ENCODE assay signal across 23 mouse cellular contexts in genomic region chr10:97028776-97029175, GRCm38 (mm10).
DNase-seq lines count a peak whose midpoint lies in the region; ATAC-seq and TF ChIP-seq lines count a peak whose summit lies in the region.
"Had no signal": no experiment of that assay in that cellular context is flagged by ENCODE, and none has a peak within 500 bp of the region (broad histone marks: within the 10 kb centered on the region; RNA-seq: fewer than 3 reads in every experiment).

No protein-coding gene starts in this region.

- no peaks in the 10 kb centered on the region for H3K4me1 ChIP-seq in hindbrain, postnatal 0 days (ENCODE audit: insufficient read depth, low read length)
- H3K4me1 ChIP-seq in hindbrain, embryonic 10.5 days (replicated peaks): no peaks in the 10 kb centered on the region
- no peaks in the 10 kb centered on the region for H3K4me1 ChIP-seq in midbrain, embryonic 14.5 days (ENCODE audit: control insufficient read depth, insufficient read depth, low read length)
- no peaks in the 10 kb centered on the region for H3K4me1 ChIP-seq in midbrain, embryonic 13.5 days (replicated peaks)
- H3K4me1 ChIP-seq: embryonic facial prominence, embryonic 12.5 days; embryonic facial prominence, embryonic 15.5 days; forebrain, embryonic 12.5 days; heart, embryonic 12.5 days; heart, embryonic 15.5 days had no signal

- no peaks in the 10 kb centered on the region for H3K27me3 ChIP-seq in hindbrain, postnatal 0 days (ENCODE audit: insufficient read depth, low read length)
- no peaks in the 10 kb centered on the region for H3K27me3 ChIP-seq in hindbrain, embryonic 10.5 days (ENCODE audit: insufficient read depth, poor library complexity, severe bottlenecking)
- no peaks in the 10 kb centered on the region for H3K27me3 ChIP-seq in midbrain, embryonic 14.5 days (ENCODE audit: control insufficient read depth, insufficient read depth, low read length)
- no peaks in the 10 kb centered on the region for H3K27me3 ChIP-seq in midbrain, embryonic 13.5 days
- H3K27me3 ChIP-seq: embryonic facial prominence, embryonic 12.5 days; embryonic facial prominence, embryonic 15.5 days; forebrain, embryonic 12.5 days; heart, embryonic 12.5 days; heart, embryonic 15.5 days; Patski had no signal

- no peak overlapping the region for H3K9ac ChIP-seq in hindbrain, postnatal 0 days (replicated peaks; ENCODE audit: low read length)
- no peak overlapping the region for H3K9ac ChIP-seq in midbrain, embryonic 14.5 days (replicated peaks; ENCODE audit: low read length)
- H3K9ac ChIP-seq in midbrain, embryonic 13.5 days (replicated peaks): no peak overlapping the region
- H3K9ac ChIP-seq: embryonic facial prominence, embryonic 12.5 days; embryonic facial prominence, embryonic 15.5 days; forebrain, embryonic 12.5 days; heart, embryonic 12.5 days; heart, embryonic 15.5 days; hindbrain, embryonic 14.5 days had no signal

- TF ChIP-seq CTCF in hindbrain, postnatal 0 days (IDR thresholded peaks at IDR 0.05; ENCODE audit: low read depth): no peak

- no peak for ATAC-seq in hindbrain, postnatal 0 days
- ATAC-seq in midbrain, embryonic 14.5 days (ENCODE audit: low FRiP score, low TSS enrichment): no peak
- ATAC-seq in midbrain, embryonic 13.5 days: no peak
- ATAC-seq: Patski had no signal

- H3K27ac ChIP-seq in hindbrain, postnatal 0 days: no peak overlapping the region
- H3K27ac ChIP-seq in hindbrain, embryonic 10.5 days: no peak overlapping the region
- H3K27ac ChIP-seq in midbrain, embryonic 14.5 days (replicated peaks; ENCODE audit: low read depth, low read length): no peak overlapping the region
- H3K27ac ChIP-seq in midbrain, embryonic 13.5 days: no peak overlapping the region
- H3K27ac ChIP-seq: embryonic facial prominence, embryonic 12.5 days; embryonic facial prominence, embryonic 15.5 days; forebrain, embryonic 12.5 days; heart, embryonic 15.5 days; hindbrain, embryonic 14.5 days had no signal

- WGBS in hindbrain, postnatal 0 days: 49% methylated on average over 5 of the region's 5 CpGs
- WGBS in hindbrain, embryonic 10.5 days: 91% methylated on average over 5 of the region's 5 CpGs
- 84% methylated on average over 5 of the region's 5 CpGs for WGBS in midbrain, embryonic 14.5 days
- WGBS in midbrain, embryonic 13.5 days: 90% methylated on average over 5 of the region's 5 CpGs

- H3K36me3 ChIP-seq in hindbrain, postnatal 0 days (ENCODE audit: insufficient read depth, low read length): no peaks in the 10 kb centered on the region
- no peaks in the 10 kb centered on the region for H3K36me3 ChIP-seq in hindbrain, embryonic 10.5 days
- no peaks in the 10 kb centered on the region for H3K36me3 ChIP-seq in midbrain, embryonic 14.5 days (ENCODE audit: control insufficient read depth, insufficient read depth, low read length)
- no peaks in the 10 kb centered on the region for H3K36me3 ChIP-seq in midbrain, embryonic 13.5 days
- H3K36me3 ChIP-seq: embryonic facial prominence, embryonic 12.5 days; embryonic facial prominence, embryonic 15.5 days; forebrain, embryonic 12.5 days; heart, embryonic 12.5 days; heart, embryonic 15.5 days had no signal

- no peak overlapping the region for H3K4me3 ChIP-seq in hindbrain, postnatal 0 days (ENCODE audit: low read length)
- no peak overlapping the region for H3K4me3 ChIP-seq in hindbrain, embryonic 10.5 days
- H3K4me3 ChIP-seq in midbrain, embryonic 14.5 days (replicated peaks; ENCODE audit: low read depth, low read length): no peak overlapping the region
- no peak overlapping the region for H3K4me3 ChIP-seq in midbrain, embryonic 13.5 days (replicated peaks)
- H3K4me3 ChIP-seq: embryonic facial prominence, embryonic 12.5 days; embryonic facial prominence, embryonic 15.5 days; forebrain, embryonic 12.5 days; heart, embryonic 12.5 days; heart, embryonic 15.5 days had no signal

- H3K9me3 ChIP-seq in hindbrain, postnatal 0 days (ENCODE audit: low read length): no peaks in the 10 kb centered on the region
- no peaks in the 10 kb centered on the region for H3K9me3 ChIP-seq in hindbrain, embryonic 10.5 days
- no peaks in the 10 kb centered on the region for H3K9me3 ChIP-seq in midbrain, embryonic 14.5 days (ENCODE audit: control insufficient read depth, low read length)
- H3K9me3 ChIP-seq in midbrain, embryonic 13.5 days: no peaks in the 10 kb centered on the region
- H3K9me3 ChIP-seq: embryonic facial prominence, embryonic 12.5 days; embryonic facial prominence, embryonic 15.5 days; forebrain, embryonic 12.5 days; heart, embryonic 12.5 days; heart, embryonic 15.5 days had no signal

- peak; percentile 10 to 35 for DNase-seq in cerebellum, postnatal 10 days
- no peak for DNase-seq in cerebellum, postnatal 4 days (ENCODE audit: low spot score in 2 of 2)
- peak; percentile 63 for DNase-seq in hindbrain, postnatal 0 days (ENCODE audit: low spot score)
- DNase-seq in hindbrain, embryonic 10.5 days (ENCODE audit: low spot score): no peak
- peak; percentile 14 for DNase-seq in midbrain, embryonic 14.5 days
- DNase-seq in Muller cell, postnatal 12 days (ENCODE audit: inconsistent ontology term): peak; percentile 63
- no peak for DNase-seq in adrenal gland, adult 2 months
- DNase-seq: adrenal gland, postnatal 14 days; cerebellum, adult 11-12 months; cerebellum, adult 8-10 months; cerebellum, postnatal 14 days; gastrocnemius, postnatal 25 days; heart, adult 18-20 months; heart, postnatal 10 days; heart, postnatal 36 days had no signal

- no peak overlapping the region for H3K4me2 ChIP-seq in hindbrain, postnatal 0 days (ENCODE audit: low read depth, low read length)
- no peak overlapping the region for H3K4me2 ChIP-seq in midbrain, embryonic 14.5 days (ENCODE audit: low read length)
- no peak overlapping the region for H3K4me2 ChIP-seq in midbrain, embryonic 13.5 days (replicated peaks)
- H3K4me2 ChIP-seq: embryonic facial prominence, embryonic 12.5 days; embryonic facial prominence, embryonic 15.5 days; forebrain, embryonic 12.5 days; heart, embryonic 12.5 days; heart, embryonic 15.5 days; hindbrain, embryonic 14.5 days had no signal

Comparison
In these comparisons a context has a peak if more than half of its experiments do, and no peak if none do; other contexts are left out.
1. DNase-seq: peak in cerebellum, postnatal 10 days (2 of 2), hindbrain, postnatal 0 days (single experiment), midbrain, embryonic 14.5 days (single experiment) and Muller cell, postnatal 12 days (single experiment); none in cerebellum, postnatal 4 days (0 of 2), hindbrain, embryonic 10.5 days (single experiment) and adrenal gland, adult 2 months (single experiment).